Mouse (Mus musculus): Measurements from ENCODE around the gene Adgrg7.

The Adgrg7 gene

GRCm38 (mm10) chr16:56795481-56796139 is at the start of gene Adgrg7:
TSS of gene Adgrg7 (minus strand) at chr16:56795855.
- DNase-seq (ENCODE audit: low spot score): no peak

- peak; percentile 8 for DNase-seq (ENCODE audit: low spot score)
Observed at GRCm38 (mm10) chr16:56842988-56843387, 47.3 kb upstream of the Adgrg7 start.

- no peak for DNase-seq (ENCODE audit: low spot score)
Observed at GRCm38 (mm10) chr16:56833312-56833711, 37.7 kb upstream of the Adgrg7 start.

- DNase-seq (ENCODE audit: low spot score): no peak
Observed at GRCm38 (mm10) chr16:56831986-56832385, 36.3 kb upstream of the Adgrg7 start.

GRCm38 (mm10) chr16:56801370-56802109 is 5.9 kb upstream of the Adgrg7 start:
- no peak for DNase-seq (ENCODE audit: low spot score)

GRCm38 (mm10) chr16:56800946-56801345 is 5.3 kb upstream of the Adgrg7 start:
- no peak for DNase-seq (ENCODE audit: low spot score)

GRCm38 (mm10) chr16:56800469-56800868 is 4.8 kb upstream of the Adgrg7 start:
- no peak for DNase-seq (ENCODE audit: low spot score)

GRCm38 (mm10) chr16:56799541-56800029 is 3.9 kb upstream of the Adgrg7 start:
- no peak for DNase-seq (ENCODE audit: low spot score)

- no peak for DNase-seq (ENCODE audit: low spot score)
Observed at GRCm38 (mm10) chr16:56798873-56799272, 3.2 kb upstream of the Adgrg7 start.

- no peak for DNase-seq (ENCODE audit: low spot score)
Observed at GRCm38 (mm10) chr16:56794383-56795144, 1.1 kb downstream of the Adgrg7 start.

GRCm38 (mm10) chr16:56793778-56794177 is 1.9 kb downstream of the Adgrg7 start:
- DNase-seq (ENCODE audit: low spot score): no peak

GRCm38 (mm10) chr16:56785943-56786342 is 9.7 kb downstream of the Adgrg7 start:
- no peak for DNase-seq (ENCODE audit: low spot score)

- peak; percentile 30 for DNase-seq (ENCODE audit: low spot score)
Observed at GRCm38 (mm10) chr16:56771163-56772105, 24.2 kb downstream of the Adgrg7 start.

GRCm38 (mm10) chr16:56729060-56729459 is 66.6 kb downstream of the Adgrg7 start:
- no peak for DNase-seq (ENCODE audit: low spot score)

- DNase-seq (ENCODE audit: low spot score): no peak
Observed at GRCm38 (mm10) chr16:56724927-56725326, 70.7 kb downstream of the Adgrg7 start.

GRCm38 (mm10) chr16:56722357-56722756 is 73.3 kb downstream of the Adgrg7 start:
- DNase-seq (ENCODE audit: low spot score): no peak

- no peak for DNase-seq (ENCODE audit: low spot score)
Observed at GRCm38 (mm10) chr16:56719031-56719430, 76.6 kb downstream of the Adgrg7 start.

GRCm38 (mm10) chr16:56717224-56718200 is 78.1 kb downstream of the Adgrg7 start, which contains the start of gene Tfg:
TSS of gene Tfg (minus strand) at chr16:56717450.
- peak; percentile 99 for DNase-seq (ENCODE audit: low spot score)

- DNase-seq (ENCODE audit: low spot score): no peak
Observed at GRCm38 (mm10) chr16:56716557-56717179, 79.0 kb downstream of the Adgrg7 start.

- DNase-seq (ENCODE audit: low spot score): no peak
Observed at GRCm38 (mm10) chr16:56715608-56716007, 80.0 kb downstream of the Adgrg7 start.
